In genomic region chr15:31343602-31344001, GRCm38 (mm10) we compare ENCODE assay signal across 10 mouse cellular contexts. TPM values are rescaled to one million over a fixed set of nuclear protein-coding genes. Genes with fewer than 3 reads are reported as not detected.
DNase-seq lines count a peak whose midpoint lies in the region; ATAC-seq lines count a peak whose summit lies in the region.
"Had no signal": no experiment of that assay in that cellular context is flagged by ENCODE, and none has a peak within 500 bp of the region (broad histone marks: within the 10 kb centered on the region; RNA-seq: fewer than 3 reads in every experiment).

No protein-coding gene starts in this region.

- H3K9ac ChIP-seq in kidney, embryonic 14.5 days (ENCODE audit: low read depth, low read length) = no peak overlapping the region
- no peak overlapping the region for H3K9ac ChIP-seq in neural tube, embryonic 15.5 days (replicated peaks)
- H3K9ac ChIP-seq: heart, embryonic 15.5 days; limb, embryonic 13.5 days had no signal

- no peaks in the 10 kb centered on the region for H3K36me3 ChIP-seq in kidney, embryonic 14.5 days (ENCODE audit: control insufficient read depth, insufficient read depth, low read length)
- H3K36me3 ChIP-seq in macrophage (ENCODE audit: inconsistent target) = no peaks in the 10 kb centered on the region
- H3K36me3 ChIP-seq in neural tube, embryonic 15.5 days = no peaks in the 10 kb centered on the region
- H3K36me3 ChIP-seq: heart, embryonic 15.5 days; limb, embryonic 13.5 days had no signal

- H3K27ac ChIP-seq in kidney, embryonic 14.5 days (ENCODE audit: low read depth, low read length) = no peak overlapping the region
- H3K27ac ChIP-seq in macrophage = peak overlapping the region; percentile 90
- no peak overlapping the region for H3K27ac ChIP-seq in neural tube, embryonic 15.5 days (replicated peaks)
- H3K27ac ChIP-seq: limb, embryonic 13.5 days had no signal

- ATAC-seq in kidney, embryonic 14.5 days (ENCODE audit: low FRiP score, low TSS enrichment) = no peak
- no peak for ATAC-seq in neural tube, embryonic 15.5 days (ENCODE audit: low FRiP score)

- no peaks in the 10 kb centered on the region for H3K9me3 ChIP-seq in kidney, embryonic 14.5 days (ENCODE audit: control insufficient read depth, low read length)
- H3K9me3 ChIP-seq in neural tube, embryonic 15.5 days (replicated peaks) = no peaks in the 10 kb centered on the region
- H3K9me3 ChIP-seq: heart, embryonic 15.5 days; limb, embryonic 13.5 days had no signal

- peak; percentile 41 for DNase-seq in adrenal gland, adult 2 months
- no peak for DNase-seq in adrenal gland, postnatal 25 days
- peak; percentile 85 for DNase-seq in kidney, adult 11 months
- DNase-seq in kidney, postnatal 36 days = peak; percentile 86 to 87
- DNase-seq in testis, postnatal 14 days (ENCODE audit: low spot score) = no peak

- no peaks in the 10 kb centered on the region for H3K27me3 ChIP-seq in kidney, embryonic 14.5 days (ENCODE audit: control insufficient read depth, insufficient read depth, low read length)
- H3K27me3 ChIP-seq in neural tube, embryonic 15.5 days (replicated peaks) = no peaks in the 10 kb centered on the region
- H3K27me3 ChIP-seq: heart, embryonic 15.5 days; limb, embryonic 13.5 days had no signal

- no peak overlapping the region for H3K4me2 ChIP-seq in kidney, embryonic 14.5 days (replicated peaks; ENCODE audit: low read depth, low read length)
- H3K4me2 ChIP-seq in neural tube, embryonic 15.5 days = no peak overlapping the region
- H3K4me2 ChIP-seq: heart, embryonic 15.5 days; limb, embryonic 13.5 days had no signal

- H3K4me3 ChIP-seq in kidney, embryonic 14.5 days (ENCODE audit: low read length) = no peak overlapping the region
- H3K4me3 ChIP-seq in macrophage (ENCODE audit: inconsistent target) = no peak overlapping the region
- H3K4me3 ChIP-seq in neural tube, embryonic 15.5 days (replicated peaks) = no peak overlapping the region
- H3K4me3 ChIP-seq: heart, embryonic 15.5 days; limb, embryonic 13.5 days had no signal

- peaks cover 92% of the 10 kb centered on the region for H3K79me2 ChIP-seq in macrophage (ENCODE audit: inconsistent target)

- 13% methylated on average over 6 of the region's 6 CpGs for WGBS in kidney, embryonic 14.5 days
- 63% methylated on average over 6 of the region's 6 CpGs for WGBS in macrophage (ENCODE audit: missing documents)
- WGBS in neural tube, embryonic 15.5 days = 30% methylated on average over 6 of the region's 6 CpGs

- H3K4me1 ChIP-seq in kidney, embryonic 14.5 days (ENCODE audit: control insufficient read depth, insufficient read depth, low read length) = peaks cover 8% of the 10 kb centered on the region; the same call in 1 of the 2 replicates
- H3K4me1 ChIP-seq in neural tube, embryonic 15.5 days = peaks cover 21% of the 10 kb centered on the region

RNA-seq across cellular contexts. Expression of gene Ankrd33b, which starts 23.9 kb away (rescaled TPM):
- 1 to 10 TPM; 1.1 to 1.9 TPM for total RNA-seq in adrenal gland, adult 2 months (2021)
- polyA plus RNA-seq in adrenal gland, adult 2 months (2012; rRNA removed) = 1.5 and 1.9 TPM in 2 replicates
- 0.82 and 1.5 TPM in 2 replicates for total RNA-seq in adrenal gland, postnatal 25 days (2021)
- 2.1 and 3.7 TPM in 2 replicates for polyA plus RNA-seq in kidney, embryonic 14.5 days (2014; fragmentation: Nextera tagmentation; extraction: Ambion mirVana)
- total RNA-seq in macrophage (2018; cell fraction: chromatin; rRNA removed) = 100 to 1,000 TPM in 20 of 26 experiments, 10 to 100 TPM in 6; 61.5 to 833 (median 201) TPM
- 100 to 1,000 TPM in 3 of 26 experiments, 10 to 100 TPM in 23; 16.5 to 151 (median 40.9) TPM for total RNA-seq in macrophage (2018; cell fraction: cytosol; rRNA removed)
- total RNA-seq in macrophage (2018; cell fraction: nucleus; rRNA removed) = 100 to 1,000 TPM in 19 of 26 experiments, 10 to 100 TPM in 7; 37.9 to 414 (median 149) TPM
- 17.4 to 30.3 TPM (median 22.9 TPM) in 3 replicates for polyA plus RNA-seq in macrophage (2018)
- 0.70 and 2.6 TPM in 2 replicates for polyA plus RNA-seq in neural tube, embryonic 15.5 days (2015; fragmentation: Nextera tagmentation; extraction: Ambion mirVana)

Comparison
In these comparisons a context has a peak if more than half of its experiments do, and no peak if none do; other contexts are left out.
1. DNase-seq: peak in adrenal gland, adult 2 months (single experiment), kidney, adult 11 months (single experiment) and kidney, postnatal 36 days (2 of 2); none in adrenal gland, postnatal 25 days (single experiment) and testis, postnatal 14 days (single experiment).